Mouse (Mus musculus): ENCODE results near the gene Nt5c2.

DNA sequence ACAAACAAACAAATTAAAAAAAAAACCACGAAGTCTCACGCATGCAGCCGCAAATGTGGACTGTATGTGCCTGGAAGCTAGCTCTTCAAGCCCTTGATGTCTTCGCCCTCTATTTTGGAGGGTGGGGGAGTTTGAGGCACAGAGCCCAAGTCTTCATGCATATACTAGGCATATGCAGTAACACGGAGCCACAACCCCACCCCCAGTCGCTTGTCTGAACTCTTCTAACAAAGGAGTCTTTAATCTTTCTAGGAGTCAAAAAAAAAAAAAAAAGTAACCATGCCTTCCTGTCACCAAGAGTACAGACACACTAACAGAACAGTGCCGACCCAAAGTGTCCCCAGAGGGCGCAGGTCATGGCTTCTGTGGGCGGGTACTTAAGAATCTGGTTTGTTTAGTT, 1.0 kb upstream of the Nt5c2 start:
- TF ChIP-seq POLR2A (IDR thresholded peaks at IDR 0.05; ENCODE audit: low read depth, low read length) (no peak), CTCF (IDR thresholded peaks at IDR 0.05; ENCODE audit: extremely low read depth, insufficient read depth, insufficient read length, insufficient replicate concordance) (no peak)

Measured in spleen, adult 2 months (tissue).